Mouse (Mus musculus) lung, embryonic 16.5 days (tissue): ENCODE measurements around the gene Agap2. TPM values are rescaled to one million over a fixed set of nuclear protein-coding genes. Genes with fewer than 3 reads are reported as not detected.

Experiments
- ATAC-seq: fragments of 200-750 bp; cut with Nextera tagmentation; 2 replicates; pipeline ENCODE4 v1.8.0; 2017; ENCODE audit warnings: low read depth, mild to moderate bottlenecking, moderate library complexity
- H3K27ac ChIP-seq: fragments of 300-500 bp; sonication (generic); 2 replicates; pipeline ENCODE4 v1.5.1; 2014; ENCODE audit warnings: mild to moderate bottlenecking, control low read depth, low read length
- H3K27me3 ChIP-seq: fragments of 300-500 bp; sonication (generic); 2 replicates; pipeline ENCODE4 v1.6.1; 2014; ENCODE audit warnings: low read depth, low read length, mixed read lengths; ENCODE audit not compliant: control insufficient read depth, insufficient read depth
- H3K36me3 ChIP-seq: fragments of 300-500 bp; sonication (generic); 2 replicates; pipeline ENCODE4 v1.6.1; 2014; ENCODE audit warnings: low read length; ENCODE audit not compliant: control insufficient read depth, insufficient read depth
- H3K4me1 ChIP-seq: fragments of 300-500 bp; sonication (generic); replicated peaks from 2 replicates; pipeline ENCODE4 v1.6.1; 2014; ENCODE audit warnings: low read length, mixed read lengths; ENCODE audit not compliant: control insufficient read depth, insufficient read depth
- H3K4me2 ChIP-seq: fragments of 300-500 bp; sonication (generic); 2 replicates; pipeline ENCODE4 v1.6.1; 2014; ENCODE audit warnings: low read depth, low read length, control low read depth
- H3K4me3 ChIP-seq: fragments of 300-500 bp; sonication (generic); 2 replicates; pipeline ENCODE4 v1.5.1; 2014; ENCODE audit warnings: mild to moderate bottlenecking, low read length, control low read depth
- H3K9ac ChIP-seq: fragments of 300-500 bp; sonication (generic); 2 replicates; pipeline ENCODE4 v1.6.1; 2014; ENCODE audit warnings: low read length, control low read depth
- H3K9me3 ChIP-seq: fragments of 300-500 bp; sonication (generic); 2 replicates; pipeline ENCODE4 v1.6.1; 2016; ENCODE audit warnings: low read length; ENCODE audit not compliant: control insufficient read depth
- WGBS: fragments of 180-500 bp; shearing (Covaris S2); extraction: QIAGEN DNeasy Blood & Tissue Kit; methylation state at CpG from one replicate; pipeline ENCODE4 v1.1.7; 2014; 5-methylcytosine and 5-hydroxymethylcytosine counted together
- polyA plus RNA-seq: library from polyadenylated mRNA; unstranded; fragments of >200 nt; fragmentation: Nextera tagmentation; extraction: Ambion mirVana; gene quantifications from 2 replicates; pipeline ENCODE4 v1.2.1, GENCODE M21; 2015

Agap2 gene
- polyA plus RNA-seq, 1 experiment from 2014 or later = 0.04 TPM

GRCm38 (mm10) chr10:127042468-127043115, 32.5 kb upstream of the Agap2 start:
- Histone ChIP-seq H3K27ac (peak overlapping the region; percentile 62; the same call in 1 of the 2 replicates), H3K9ac (peak overlapping the region; percentile 69), H3K4me3 (peak overlapping the region; percentile 90)

GRCm38 (mm10) chr10:127043187-127043586, 31.9 kb upstream of the Agap2 start:
- Histone ChIP-seq H3K9ac (no peak overlapping the region), H3K4me3 (no peak overlapping the region), H3K9me3 (no peaks in the 10 kb centered on the region), H3K27ac (no peak overlapping the region), H3K4me2 (no peak overlapping the region; the same call in 1 of the 2 replicates), H3K4me1 (peaks cover 10% of the 10 kb centered on the region), H3K27me3 (peaks cover 9% of the 10 kb centered on the region), H3K36me3 (peaks cover 2% of the 10 kb centered on the region; the same call in 1 of the 2 replicates)
- ATAC-seq = no peak
- WGBS = 90% methylated on average over 6 of the region's 6 CpGs

More at GRCm38 (mm10) chr10:127042468-127043115, 32.5 kb upstream of the Agap2 start:
- Histone ChIP-seq H3K36me3 (peaks cover 2% of the 10 kb centered on the region; the same call in 1 of the 2 replicates), H3K4me1 (peaks cover 10% of the 10 kb centered on the region), H3K9me3 (no peaks in the 10 kb centered on the region), H3K4me2 (peak overlapping the region; percentile 84), H3K27me3 (peaks cover 3% of the 10 kb centered on the region)
- 4% methylated on average over 5 of the region's 5 CpGs for WGBS
- no peak for ATAC-seq

- peak within 1 kb of the TSS; percentile 21 for H3K4me3 ChIP-seq
- H3K4me2 ChIP-seq = peak within 1 kb of the TSS; percentile 34
- no peak within 1 kb of the TSS for H3K9ac ChIP-seq
- peaks cover 3% of the 10 kb centered on the region for H3K4me1 ChIP-seq
- H3K9me3 ChIP-seq = no peaks in the 10 kb centered on the region
- 32% methylated on average over 5 of the region's 5 CpGs for WGBS
- peaks cover 2% of the 10 kb centered on the region; the same call in 1 of the 2 replicates for H3K36me3 ChIP-seq
- peaks cover 46% of the 10 kb centered on the region for H3K27me3 ChIP-seq
- no peak within 1 kb of the TSS for H3K27ac ChIP-seq
- ATAC-seq = no peak
Measured at GRCm38 (mm10) chr10:127047954-127048353, 27.1 kb upstream of the Agap2 start, which contains the start of gene Cyp27b1. TSS of gene Cyp27b1 (plus strand) at chr10:127048250.

GRCm38 (mm10) chr10:127048608-127049394, 26.3 kb upstream of the Agap2 start:
- peaks cover 2% of the 10 kb centered on the region; the same call in 1 of the 2 replicates for H3K4me1 ChIP-seq
- H3K9me3 ChIP-seq = no peaks in the 10 kb centered on the region
- peak overlapping the region; percentile 34 for H3K4me2 ChIP-seq
- peaks cover 46% of the 10 kb centered on the region for H3K27me3 ChIP-seq
- no peak overlapping the region for H3K27ac ChIP-seq
- peak overlapping the region; percentile 21 for H3K4me3 ChIP-seq
- H3K36me3 ChIP-seq = peaks cover 2% of the 10 kb centered on the region; the same call in 1 of the 2 replicates
- H3K9ac ChIP-seq = no peak overlapping the region
- 6% methylated on average over 35 of the region's 35 CpGs for WGBS
- ATAC-seq = no peak

GRCm38 (mm10) chr10:127049395-127050118, 25.5 kb upstream of the Agap2 start:
- Histone ChIP-seq H3K27ac (no peak overlapping the region), H3K4me3 (peak overlapping the region; percentile 21; the same call in 1 of the 2 replicates), H3K9me3 (no peaks in the 10 kb centered on the region), H3K36me3 (peaks cover 2% of the 10 kb centered on the region; the same call in 1 of the 2 replicates), H3K4me1 (peaks cover 2% of the 10 kb centered on the region; the same call in 1 of the 2 replicates), H3K9ac (no peak overlapping the region), H3K4me2 (peak overlapping the region; percentile 34), H3K27me3 (peaks cover 46% of the 10 kb centered on the region)
- peak; percentile 55; the same call in 1 of the 2 replicates for ATAC-seq
- WGBS = 3% methylated on average over 29 of the region's 29 CpGs

- ATAC-seq = no peak
- Histone ChIP-seq H3K36me3 (0 out of 2 replicates have a peak, but pooled peaks cover 2% of the 10 kb centered on the region), H3K4me2 (no peak overlapping the region), H3K27me3 (peaks cover 46% of the 10 kb centered on the region), H3K9me3 (no peaks in the 10 kb centered on the region), H3K4me1 (peaks cover 2% of the 10 kb centered on the region; the same call in 1 of the 2 replicates), H3K9ac (no peak overlapping the region), H3K27ac (no peak overlapping the region), H3K4me3 (no peak overlapping the region)
- WGBS = 13% methylated on average over 10 of the region's 10 CpGs
Measured at GRCm38 (mm10) chr10:127050119-127050474, 25.0 kb upstream of the Agap2 start.

GRCm38 (mm10) chr10:127054646-127055045, 20.4 kb upstream of the Agap2 start:
- Histone ChIP-seq H3K4me2 (no peak overlapping the region), H3K4me3 (no peak overlapping the region), H3K9ac (no peak overlapping the region), H3K9me3 (no peaks in the 10 kb centered on the region), H3K27me3 (peaks cover 27% of the 10 kb centered on the region), H3K27ac (no peak overlapping the region), H3K4me1 (peaks cover 10% of the 10 kb centered on the region), H3K36me3 (peaks cover 2% of the 10 kb centered on the region; the same call in 1 of the 2 replicates)
- no peak for ATAC-seq
- WGBS = 54% methylated on average over 4 of the region's 4 CpGs

- Histone ChIP-seq H3K4me3 (no peak overlapping the region), H3K9me3 (no peaks in the 10 kb centered on the region), H3K27ac (no peak overlapping the region), H3K9ac (no peak overlapping the region), H3K4me1 (peaks cover 13% of the 10 kb centered on the region), H3K36me3 (peaks cover 2% of the 10 kb centered on the region; the same call in 1 of the 2 replicates), H3K4me2 (no peak overlapping the region), H3K27me3 (peaks cover 27% of the 10 kb centered on the region)
- no peak for ATAC-seq
- 84% methylated on average over 8 of the region's 8 CpGs for WGBS
Measured at GRCm38 (mm10) chr10:127055406-127055805, 19.7 kb upstream of the Agap2 start.
